ENCODE assay signal across 8 mouse cellular contexts in genomic region chr10:60827266-60827665, GRCm38 (mm10). TPM values are rescaled to one million over a fixed set of nuclear protein-coding genes. Genes with fewer than 3 reads are reported as not detected.
DNase-seq lines count a peak whose midpoint lies in the region; ATAC-seq lines count a peak whose summit lies in the region.

No protein-coding gene starts in this region.

- H3K27me3 ChIP-seq in forebrain, embryonic 16.5 days (replicated peaks; ENCODE audit: control insufficient read depth, insufficient read depth, low read length) = peaks cover 22% of the 10 kb centered on the region
- peaks cover 24% of the 10 kb centered on the region for H3K27me3 ChIP-seq in limb, embryonic 10.5 days (ENCODE audit: low read depth, poor library complexity, severe bottlenecking)
- H3K27me3 ChIP-seq in stomach, embryonic 15.5 days (replicated peaks) = peaks cover 35% of the 10 kb centered on the region

- peak overlapping the region; percentile 88 for H3K4me2 ChIP-seq in forebrain, embryonic 16.5 days (ENCODE audit: low read length)
- peak overlapping the region; percentile 82 for H3K4me2 ChIP-seq in stomach, embryonic 15.5 days

- peak overlapping the region; percentile 53; the same call in 1 of the 2 replicates for H3K9ac ChIP-seq in forebrain, embryonic 16.5 days (replicated peaks; ENCODE audit: low read depth, low read length)
- H3K9ac ChIP-seq in stomach, embryonic 15.5 days = no peak overlapping the region

- peak overlapping the region; percentile 45 for H3K4me3 ChIP-seq in forebrain, embryonic 16.5 days (replicated peaks; ENCODE audit: low read length)
- H3K4me3 ChIP-seq in limb, embryonic 10.5 days = peak overlapping the region; percentile 86
- H3K4me3 ChIP-seq in stomach, embryonic 15.5 days (replicated peaks) = peak overlapping the region; percentile 39

- peak; percentile 36 for ATAC-seq in cerebellum, adult (ENCODE audit: insufficient number of reproducible peaks, low FRiP score, low TSS enrichment)
- ATAC-seq in forebrain, embryonic 16.5 days = no peak
- no peak for ATAC-seq in stomach, embryonic 15.5 days (ENCODE audit: insufficient read depth, low FRiP score, low read depth)
- ATAC-seq in inflammation-experienced regulatory T-cells, adult 6 months = no peak

- H3K9me3 ChIP-seq in forebrain, embryonic 16.5 days (ENCODE audit: control insufficient read depth, low read length) = no peaks in the 10 kb centered on the region
- no peaks in the 10 kb centered on the region for H3K9me3 ChIP-seq in limb, embryonic 10.5 days (replicated peaks)
- no peaks in the 10 kb centered on the region for H3K9me3 ChIP-seq in stomach, embryonic 15.5 days

- peak; percentile 34 for DNase-seq in kidney, postnatal 10 days
- no peak for DNase-seq in kidney, adult 18-20 months
- peak; percentile 58 for DNase-seq in limb, embryonic 10.5 days (ENCODE audit: low spot score)
- no peak for DNase-seq in urinary bladder, postnatal 14 days (ENCODE audit: low spot score)

- H3K4me1 ChIP-seq in forebrain, embryonic 16.5 days (replicated peaks; ENCODE audit: control insufficient read depth, insufficient read depth, low read length) = peaks cover 39% of the 10 kb centered on the region
- H3K4me1 ChIP-seq in limb, embryonic 10.5 days = peaks cover 94% of the 10 kb centered on the region
- peaks cover 24% of the 10 kb centered on the region for H3K4me1 ChIP-seq in stomach, embryonic 15.5 days

- WGBS in forebrain, embryonic 16.5 days = 5% methylated on average over 5 of the region's 5 CpGs
- 13% methylated on average over 5 of the region's 5 CpGs for WGBS in limb, embryonic 10.5 days
- 27% methylated on average over 5 of the region's 5 CpGs for WGBS in stomach, embryonic 15.5 days

- no peak overlapping the region for H3K27ac ChIP-seq in forebrain, embryonic 16.5 days (ENCODE audit: low read length)
- peak overlapping the region; percentile 87 for H3K27ac ChIP-seq in limb, embryonic 10.5 days
- no peak overlapping the region for H3K27ac ChIP-seq in stomach, embryonic 15.5 days

- H3K36me3 ChIP-seq in forebrain, embryonic 16.5 days (ENCODE audit: control insufficient read depth, insufficient read depth) = no peaks in the 10 kb centered on the region
- H3K36me3 ChIP-seq in limb, embryonic 10.5 days = 0 out of 2 replicates have a peak, but pooled peaks cover 4% of the 10 kb centered on the region
- H3K36me3 ChIP-seq in stomach, embryonic 15.5 days = no peaks in the 10 kb centered on the region

RNA-seq across cellular contexts. Expression of gene Unc5b, which starts 4.1 kb away (rescaled TPM):
- 2.2 and 2.6 TPM in 2 replicates for polyA plus RNA-seq in forebrain, embryonic 16.5 days (2015; fragmentation: Nextera tagmentation; extraction: Ambion mirVana)
- 10.2 and 11.8 TPM in 2 replicates for polyA plus RNA-seq in limb, embryonic 10.5 days (2016; fragmentation: Nextera tagmentation; extraction: Ambion mirVana)
- 3.8 and 4.0 TPM in 2 replicates for polyA plus RNA-seq in stomach, embryonic 15.5 days (2015; fragmentation: Nextera tagmentation; extraction: Ambion mirVana)
- under 1 TPM in 1 of 3 experiments, not detected in 2; 0.10 TPM for polyA plus RNA-seq in inflammation-experienced regulatory T-cells, adult 6 months (2017; shearing (Covaris generic))

Comparison
In these comparisons a context has a peak if more than half of its experiments do, and no peak if none do; other contexts are left out.
1. DNase-seq: peak in kidney, postnatal 10 days (single experiment) and limb, embryonic 10.5 days (single experiment); none in kidney, adult 18-20 months (single experiment) and urinary bladder, postnatal 14 days (single experiment).
2. Peak in every context shown above with its lines, with median percentiles within 50 percentile points of each other: H3K4me3 ChIP-seq.